Mouse (Mus musculus) myocyte (in vitro differentiated cells): Measurements from ENCODE around the gene Tenm1. TPM values are rescaled to one million over a fixed set of nuclear protein-coding genes. Genes with fewer than 3 reads are reported as not detected.

ENCODE experiments used
- H3K27me3 ChIP-seq: one replicate; pipeline ENCODE4 v1.6.1; 2011; ENCODE audit not compliant: control insufficient read depth, insufficient read depth, insufficient read length
- H3K36me3 ChIP-seq: one replicate; pipeline ENCODE4 v1.6.1; 2011; ENCODE audit not compliant: control insufficient read depth, insufficient read depth
- H3K4me2 ChIP-seq: one replicate; pipeline ENCODE4 v1.6.1; 2011; ENCODE audit warnings: low read depth, control low read depth
- H3K4me3 ChIP-seq: one replicate; pipeline ENCODE4 v1.5.1; 2011; ENCODE audit warnings: mild to moderate bottlenecking, control low read depth, moderate library complexity
- H3K79me2 ChIP-seq: one replicate; pipeline ENCODE4 v1.6.1; 2011; ENCODE audit not compliant: control insufficient read depth, insufficient read depth
- H3ac ChIP-seq: one replicate; pipeline ENCODE4 v1.6.1; 2011; ENCODE audit not compliant: control insufficient read depth, insufficient read length
- CEBPB ChIP-seq: IDR thresholded peaks from 2 replicates; pipeline ENCODE4 v1.6.1; 2011; ENCODE audit warnings: mild to moderate bottlenecking, moderate library complexity; ENCODE audit not compliant: poor library complexity, insufficient read depth, severe bottlenecking
- E2F4 ChIP-seq: IDR thresholded peaks from one replicate; pipeline ENCODE4 v1.6.1; 2011; ENCODE audit warnings: mild to moderate bottlenecking, control low read depth, moderate library complexity; ENCODE audit not compliant: insufficient read depth
- MAX ChIP-seq: IDR thresholded peaks from one replicate; pipeline ENCODE4 v1.6.1; 2011; ENCODE audit warnings: low read depth, mild to moderate bottlenecking, control low read depth
- MYOD1 ChIP-seq, 3 experiments: IDR thresholded peaks; one replicate each; pipeline ENCODE4 v1.6.1; 2011; ENCODE audit warnings: control low read depth in 2 of 3, low read depth in 2 of 3, mild to moderate bottlenecking in 2 of 3, moderate library complexity in 1 of 3; ENCODE audit not compliant: insufficient read length in 2 of 3, control insufficient read depth in 1 of 3
- MYOG ChIP-seq, 3 experiments: IDR thresholded peaks; one replicate each; pipeline ENCODE4 v1.6.1; 2011; ENCODE audit warnings: control low read depth in 2 of 3, low read depth in 2 of 3, mild to moderate bottlenecking in 2 of 3; ENCODE audit not compliant: insufficient read length in 2 of 3, control insufficient read depth in 1 of 3, insufficient read depth in 1 of 3
- POLR2A ChIP-seq: IDR thresholded peaks from one replicate; pipeline ENCODE4 v1.6.1; 2011; ENCODE audit warnings: low read depth, mild to moderate bottlenecking, control low read depth, moderate library complexity; ENCODE audit not compliant: insufficient read length
- POLR2AphosphoS2 ChIP-seq: IDR thresholded peaks from one replicate; pipeline ENCODE4 v1.6.1; 2011; ENCODE audit warnings: low read depth, control low read depth; ENCODE audit not compliant: insufficient read length
- REST ChIP-seq: IDR thresholded peaks from one replicate; pipeline ENCODE4 v1.6.1; 2011; ENCODE audit warnings: mild to moderate bottlenecking, control low read depth, moderate library complexity; ENCODE audit not compliant: insufficient read depth, insufficient read length
- SRF ChIP-seq: IDR thresholded peaks from one replicate; pipeline ENCODE4 v1.6.1; 2011; ENCODE audit warnings: low read depth; ENCODE audit not compliant: control insufficient read depth, insufficient read length
- TCF12 ChIP-seq: IDR thresholded peaks from one replicate; pipeline ENCODE4 v1.6.1; 2011; ENCODE audit warnings: mild to moderate bottlenecking, control low read depth; ENCODE audit not compliant: poor library complexity, insufficient read depth, severe bottlenecking
- TCF3 ChIP-seq: IDR thresholded peaks from one replicate; pipeline ENCODE4 v1.6.1; 2011; ENCODE audit warnings: low read depth, control low read depth; ENCODE audit not compliant: insufficient read length
- USF1 ChIP-seq: IDR thresholded peaks from one replicate; pipeline ENCODE4 v1.6.1; 2011; ENCODE audit warnings: low read depth, mild to moderate bottlenecking, control low read depth, moderate library complexity
- polyA plus RNA-seq: library from polyadenylated mRNA; unstranded; fragments of >200 nt; fragmentation: generic; extraction: Trizol; gene quantifications from one replicate; pipeline ENCODE4 v1.2.1, GENCODE M21; 2012; ENCODE audit warnings: missing spikeins

The Tenm1 gene
- polyA plus RNA-seq, 1 experiment: not detected

DNA sequence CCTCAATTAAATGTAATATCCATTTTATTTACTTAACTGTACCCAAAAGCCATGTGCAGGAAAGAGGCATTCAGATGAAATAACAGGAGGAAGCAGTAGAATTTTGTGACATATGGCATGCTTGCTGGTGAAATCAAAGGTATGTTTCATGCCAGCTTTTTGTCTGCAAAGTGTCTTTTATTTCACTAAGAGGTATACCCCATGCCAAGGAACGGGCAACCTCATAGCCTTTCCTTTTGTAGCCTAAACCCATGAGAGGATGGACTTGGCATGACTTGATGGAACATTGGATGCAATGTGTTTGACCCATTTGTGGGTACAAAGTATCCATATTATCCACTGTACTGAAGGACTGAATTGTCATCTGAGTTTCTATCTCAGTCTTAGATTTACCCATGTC is 246.0 kb downstream of the Tenm1 start:
- no peaks in the 10 kb centered on the region for H3K36me3 ChIP-seq
- H3K4me2 ChIP-seq: no peak overlapping the region

DNA sequence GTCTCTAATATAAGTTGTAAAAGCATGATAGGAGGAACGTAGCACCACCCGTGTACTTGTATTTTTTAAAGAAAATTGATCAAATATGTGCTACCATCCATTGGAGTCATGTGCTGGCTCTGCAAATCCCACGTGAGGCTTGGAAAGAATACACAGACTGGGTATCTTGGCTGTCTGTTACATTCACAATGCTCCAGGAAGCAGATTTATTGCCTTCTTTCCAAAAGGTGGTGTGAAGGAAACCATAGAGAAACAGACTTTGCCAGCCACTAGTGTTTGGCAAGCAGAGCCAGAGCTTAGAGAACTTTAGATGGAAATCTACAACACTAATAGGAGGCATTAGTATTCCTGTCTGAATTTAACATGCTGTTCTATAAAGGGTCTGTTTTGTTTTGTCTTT is 277.4 kb downstream of the Tenm1 start:
- Histone ChIP-seq H3ac (no peak overlapping the region), H3K79me2 (no peaks in the 10 kb centered on the region), H3K36me3 (no peaks in the 10 kb centered on the region), H3K4me3 (no peak overlapping the region), H3K27me3 (no peaks in the 10 kb centered on the region), H3K4me2 (no peak overlapping the region)
- TF ChIP-seq TCF3: no peak
- no peak for TF ChIP-seq TCF12
- TF ChIP-seq POLR2AphosphoS2: no peak
- TF ChIP-seq MAX: no peak
- TF ChIP-seq CEBPB: no peak
- no peak for TF ChIP-seq E2F4

More for the DNA sequence above, 246.0 kb downstream of the Tenm1 start:
- H3ac ChIP-seq: no peak overlapping the region
- no peaks in the 10 kb centered on the region for H3K27me3 ChIP-seq
- no peak overlapping the region for H3K4me3 ChIP-seq
- no peaks in the 10 kb centered on the region for H3K79me2 ChIP-seq
- no peak for TF ChIP-seq USF1
- TF ChIP-seq POLR2A: no peak
- no peak for TF ChIP-seq TCF3
- no peak for TF ChIP-seq MAX
- no peak for TF ChIP-seq E2F4
- TF ChIP-seq POLR2AphosphoS2: no peak
- no peak for TF ChIP-seq SRF
- TF ChIP-seq CEBPB: no peak
- TF ChIP-seq MYOD1 (IDR thresholded peaks at IDR 0.05; ENCODE audit: control insufficient read depth in 1 of 3, insufficient read length in 2 of 3, low read depth in 2 of 3): no peak
- TF ChIP-seq TCF12: no peak
- TF ChIP-seq REST: no peak
- no peak for TF ChIP-seq MYOG (IDR thresholded peaks at IDR 0.05; ENCODE audit: control insufficient read depth in 1 of 3, insufficient read depth in 1 of 3, insufficient read length in 2 of 3, low read depth in 2 of 3)

DNA sequence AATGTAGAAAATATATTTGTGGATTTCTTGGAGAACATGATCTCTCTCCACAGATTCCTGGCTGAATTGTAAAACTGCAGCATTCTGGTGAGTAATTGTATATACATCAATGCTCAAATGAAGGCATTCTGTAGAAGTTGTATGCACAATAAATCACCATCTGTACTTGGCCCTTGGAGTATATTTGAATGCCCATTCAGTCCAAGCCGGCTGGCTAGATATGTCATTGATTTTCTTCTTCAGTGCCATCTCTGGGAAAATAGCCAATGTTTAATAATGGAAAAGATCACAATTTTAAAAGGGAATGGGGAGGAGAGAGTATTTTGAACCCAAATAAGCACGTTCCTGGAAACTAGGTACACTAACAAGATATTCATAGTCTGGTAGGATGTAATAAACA is 299.2 kb downstream of the Tenm1 start:
- TF ChIP-seq MYOD1 (IDR thresholded peaks at IDR 0.05; ENCODE audit: control insufficient read depth in 1 of 3, insufficient read length in 2 of 3, low read depth in 2 of 3): no peak
- no peak overlapping the region for H3K4me3 ChIP-seq
- H3K4me2 ChIP-seq: no peak overlapping the region
- no peaks in the 10 kb centered on the region for H3K79me2 ChIP-seq
- H3ac ChIP-seq: no peak overlapping the region
- no peaks in the 10 kb centered on the region for H3K36me3 ChIP-seq
- H3K27me3 ChIP-seq: no peaks in the 10 kb centered on the region

DNA sequence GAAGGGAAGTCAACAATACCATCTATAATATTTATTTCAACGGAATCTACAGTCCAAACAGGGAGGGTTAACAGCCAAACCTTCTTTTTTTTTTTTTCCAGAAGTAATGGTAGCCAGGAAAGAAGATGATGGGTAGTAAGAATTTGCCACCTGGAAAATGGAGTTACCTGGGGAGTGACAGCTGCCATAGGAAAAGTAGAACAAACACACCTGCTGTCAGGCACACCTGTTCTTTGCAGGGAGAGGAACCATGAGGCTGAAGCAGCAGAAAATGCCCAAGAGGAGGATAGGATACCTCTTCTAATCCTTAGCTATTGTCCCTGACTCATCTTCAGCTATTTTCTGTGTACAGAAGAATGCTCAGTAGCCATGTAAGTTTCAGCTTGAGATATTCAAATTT is 306.4 kb downstream of the Tenm1 start:
- no peak for TF ChIP-seq MYOD1 (IDR thresholded peaks at IDR 0.05; ENCODE audit: control insufficient read depth in 1 of 3, insufficient read length in 2 of 3, low read depth in 2 of 3)
- H3K79me2 ChIP-seq: no peaks in the 10 kb centered on the region
- H3K4me2 ChIP-seq: no peak overlapping the region
- H3K4me3 ChIP-seq: no peak overlapping the region
- H3K27me3 ChIP-seq: no peaks in the 10 kb centered on the region
- no peak overlapping the region for H3ac ChIP-seq
- no peaks in the 10 kb centered on the region for H3K36me3 ChIP-seq

DNA sequence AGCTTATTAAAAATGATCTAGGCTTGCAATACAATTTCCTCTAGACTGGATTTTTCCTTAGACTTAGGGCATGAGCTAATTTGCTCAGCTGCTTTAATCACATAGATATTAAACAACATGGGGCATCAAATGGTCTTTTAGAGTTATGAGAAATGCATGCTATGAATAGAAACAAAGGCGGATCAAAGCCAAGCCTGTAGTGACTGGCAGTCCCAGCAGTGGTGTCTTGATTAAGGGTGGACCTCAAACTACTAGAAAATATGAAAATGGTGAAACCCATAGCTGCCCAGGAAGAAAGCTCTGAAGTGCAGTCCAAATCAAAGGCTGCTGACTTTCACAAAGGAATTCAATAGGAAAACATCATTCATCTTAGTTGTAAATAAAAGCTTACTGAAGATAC is 306.9 kb downstream of the Tenm1 start:
- TF ChIP-seq TCF3 (no peak), CEBPB (no peak), MAX (no peak), E2F4 (no peak), USF1 (no peak), MYOG (IDR thresholded peaks at IDR 0.05; ENCODE audit: control insufficient read depth in 1 of 3, insufficient read depth in 1 of 3, insufficient read length in 2 of 3, low read depth in 2 of 3) (no peak)
- no peaks in the 10 kb centered on the region for H3K36me3 ChIP-seq
- H3K27me3 ChIP-seq: no peaks in the 10 kb centered on the region
- H3K79me2 ChIP-seq: no peaks in the 10 kb centered on the region
- no peak overlapping the region for H3ac ChIP-seq
- H3K4me2 ChIP-seq: no peak overlapping the region
- no peak overlapping the region for H3K4me3 ChIP-seq

DNA sequence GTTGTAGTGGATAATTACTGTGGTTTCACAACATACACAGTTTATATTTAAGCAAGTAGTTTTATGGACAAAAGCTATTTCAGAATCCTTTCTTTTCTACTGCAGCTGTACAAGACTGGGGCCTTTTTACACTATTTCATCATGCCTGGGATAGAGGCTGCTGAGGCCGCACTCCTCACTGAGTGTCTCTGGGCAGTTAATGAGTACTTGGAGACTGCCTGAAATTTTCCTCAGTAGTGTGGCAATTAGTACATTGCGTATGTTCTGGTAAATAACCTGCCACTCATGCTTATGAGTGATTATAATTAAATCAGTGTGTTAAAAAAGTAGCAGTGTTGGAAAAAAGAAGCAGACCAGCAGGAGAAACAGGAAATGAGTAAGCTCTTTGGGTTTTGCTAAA is 442.8 kb downstream of the Tenm1 start:
- Histone ChIP-seq H3K36me3 (no peaks in the 10 kb centered on the region), H3ac (no peak overlapping the region), H3K4me3 (no peak overlapping the region), H3K27me3 (no peaks in the 10 kb centered on the region), H3K79me2 (no peaks in the 10 kb centered on the region), H3K4me2 (no peak overlapping the region)
- no peak for TF ChIP-seq POLR2AphosphoS2
